Mouse (Mus musculus) heart, adult 2 months (tissue): Measurements from ENCODE around the gene Borcs6. TPM values are rescaled to one million over a fixed set of nuclear protein-coding genes. Genes with fewer than 3 reads are reported as not detected.

Experiments used
- DNase-seq, 2 experiments: peaks; one replicate each; pipeline ENCODE4 v3.0.0; 2021
- H3K27ac ChIP-seq: fragments of 200-600 bp; 2 replicates; pipeline ENCODE4 v1.8.1; 2022
- H3K27me3 ChIP-seq: fragments of 200-500 bp; 2 replicates; pipeline ENCODE4 v1.6.1; 2012; ENCODE audit warnings: mild to moderate bottlenecking, low read length, inconsistent platforms, mixed read lengths; ENCODE audit not compliant: control insufficient read depth, insufficient read depth
- H3K36me3 ChIP-seq: fragments of 200-500 bp; 2 replicates; pipeline ENCODE4 v1.6.1; 2012; ENCODE audit warnings: low read length, inconsistent platforms; ENCODE audit not compliant: control insufficient read depth, insufficient read depth
- H3K4me1 ChIP-seq: fragments of 200-500 bp; 2 replicates; pipeline ENCODE4 v1.6.1; 2011; ENCODE audit warnings: low read length; ENCODE audit not compliant: control insufficient read depth, insufficient read depth
- H3K4me3 ChIP-seq: fragments of 200-600 bp; 2 replicates; pipeline ENCODE4 v1.8.1; 2022
- H3K79me2 ChIP-seq: fragments of 200-500 bp; replicated peaks from 2 replicates; pipeline ENCODE4 v1.6.1; 2012; ENCODE audit warnings: mild to moderate bottlenecking, inconsistent platforms, low read length, moderate library complexity, mixed read lengths; ENCODE audit not compliant: control insufficient read depth, insufficient read depth
- H3K9ac ChIP-seq: fragments of 200-500 bp; 2 replicates; pipeline ENCODE4 v1.6.1; 2012; ENCODE audit warnings: low read depth, mild to moderate bottlenecking, control low read depth, inconsistent platforms, low read length, mixed read lengths
- CTCF ChIP-seq: fragments of 200-600 bp; IDR thresholded peaks from 2 replicates; pipeline ENCODE4 v1.8.1; 2022; ENCODE audit warnings: antibody characterized with exemption, mild to moderate bottlenecking, moderate library complexity
- EP300 ChIP-seq: fragments of 200-500 bp; IDR thresholded peaks from 2 replicates; pipeline ENCODE4 v1.6.1; 2011; ENCODE audit warnings: low read depth, low read length, control low read depth; ENCODE audit not compliant: insufficient read depth
- POLR2A ChIP-seq: fragments of 200-500 bp; IDR thresholded peaks from 2 replicates; pipeline ENCODE4 v1.6.1; 2011; ENCODE audit warnings: mild to moderate bottlenecking, low read depth, low read length, control low read depth; ENCODE audit not compliant: insufficient read depth
- WGBS: fragments of 180-500 bp; shearing (Covaris S2); methylation state at CpG from one replicate; pipeline ENCODE4 v1.1.7; 2018; 5-methylcytosine and 5-hydroxymethylcytosine counted together
- intact Hi-C: fragments of 180-260 bp; cut with DNase I; formaldehyde crosslinking; loops from one replicate; pipeline ENCODE4 v1.15.1; 2025
- polyA plus RNA-seq: library from polyadenylated mRNA; depleted of rRNA; stranded (reverse); fragments of >200 nt; gene quantifications from 2 replicates; pipeline ENCODE4 v1.2.3, GENCODE M21; 2012
- total RNA-seq, 2 experiments: library from RNA; stranded (reverse); gene quantifications; 2 replicates each; pipeline ENCODE4 v1.2.3; 2021

Gene Borcs6
- total and polyA plus RNA-seq, 3 experiments: 13.0 to 17.8 (median 15.3) TPM

DNA sequence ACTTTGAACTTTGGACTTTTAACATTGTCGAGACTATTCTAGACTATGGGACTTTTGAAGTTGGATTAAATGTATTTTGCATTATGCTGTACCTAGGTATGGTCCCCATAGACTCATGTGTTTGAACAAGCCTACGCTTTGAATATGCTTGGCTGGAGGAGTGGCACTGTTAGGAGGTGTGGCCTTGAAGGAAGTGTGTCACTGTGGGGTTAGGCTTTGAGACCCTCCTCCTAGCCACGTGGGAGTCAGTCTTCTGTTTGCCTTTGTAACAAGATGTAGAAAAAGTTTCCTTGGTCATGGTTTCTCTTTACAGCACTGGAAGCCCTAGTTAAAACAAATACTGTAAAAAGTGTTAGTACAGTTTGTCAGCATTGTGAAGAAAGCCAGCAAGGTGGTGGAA lies 5.7 kb upstream of the Borcs6 start:
- WGBS: 62% methylated on average over 3 of the region's 3 CpGs
- Histone ChIP-seq H3K9ac (no peak overlapping the region), H3K36me3 (no peaks in the 10 kb centered on the region), H3K27ac (no peak overlapping the region), H3K4me3 (no peak overlapping the region), H3K79me2 (no peaks in the 10 kb centered on the region), H3K4me1 (no peaks in the 10 kb centered on the region), H3K27me3 (no peaks in the 10 kb centered on the region)
- DNase-seq: no peak
- intact Hi-C loops: no loop called here
- TF ChIP-seq POLR2A (no peak), CTCF (no peak), EP300 (no peak)

DNA sequence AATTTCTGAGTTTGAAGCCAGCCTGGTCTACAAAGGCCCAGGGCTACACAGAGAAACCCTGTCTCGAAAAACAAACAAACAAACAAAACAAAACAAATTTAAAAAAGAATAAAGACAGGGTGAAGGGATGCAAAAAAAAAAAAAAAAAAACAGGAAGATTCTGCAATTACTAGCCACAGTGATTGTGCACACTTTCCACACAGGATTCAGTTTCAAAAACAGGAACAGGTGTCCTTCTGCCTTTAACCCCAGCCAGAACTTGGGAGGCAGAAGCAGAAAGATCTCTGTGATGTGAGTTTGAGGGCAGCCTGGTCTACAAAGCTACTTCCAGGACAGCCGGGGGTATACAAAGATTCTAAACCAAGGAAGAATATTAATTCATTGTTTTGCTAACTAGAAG lies 1.3 kb upstream of the Borcs6 start:
- TF ChIP-seq EP300 (no peak), CTCF (no peak), POLR2A (no peak)
- Histone ChIP-seq H3K4me3 (peak overlapping the region; percentile 97; the same call in 1 of the 2 replicates), H3K9ac (peak overlapping the region; percentile 65; the same call in 1 of the 2 replicates), H3K79me2 (no peaks in the 10 kb centered on the region), H3K27me3 (no peaks in the 10 kb centered on the region), H3K36me3 (no peaks in the 10 kb centered on the region), H3K4me1 (peaks cover 1% of the 10 kb centered on the region; the same call in 1 of the 2 replicates), H3K27ac (peak overlapping the region; percentile 99)
- intact Hi-C loops: no loop called here
- WGBS: 52% methylated on average over 2 of the region's 2 CpGs
- DNase-seq: no peak

DNA sequence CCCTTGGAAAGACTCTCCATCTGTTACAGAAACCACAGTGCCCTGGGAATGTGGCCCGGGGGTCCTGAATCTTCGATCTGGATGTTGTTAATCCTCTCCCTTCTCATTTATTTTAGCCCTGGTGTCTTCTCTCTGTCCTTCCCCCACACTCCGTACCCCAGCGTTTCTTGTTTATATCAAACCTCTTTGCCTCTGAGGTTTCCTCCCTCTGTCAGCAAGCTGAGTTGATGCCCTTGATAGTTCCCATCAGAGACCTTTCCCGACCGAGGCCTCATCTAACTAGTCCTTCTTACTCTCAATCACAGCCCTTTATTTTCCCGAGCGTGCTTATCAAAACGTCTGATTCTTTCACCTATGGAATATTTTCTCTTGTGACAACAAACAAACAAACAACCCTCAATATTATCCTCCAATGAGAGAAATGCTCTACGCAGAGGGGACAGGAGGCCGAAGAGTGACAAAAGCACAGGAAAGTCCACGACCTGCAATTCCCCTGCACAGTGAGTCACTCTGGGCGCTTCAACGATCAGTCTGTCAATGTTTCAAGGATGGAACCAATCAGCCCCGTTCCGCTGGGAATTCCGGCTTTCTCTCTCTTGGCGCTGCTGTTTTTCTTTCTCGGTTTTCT lies 674 bp upstream of the Borcs6 start:
- no peaks in the 10 kb centered on the region for H3K27me3 ChIP-seq
- H3K79me2 ChIP-seq: no peaks in the 10 kb centered on the region
- H3K9ac ChIP-seq: peak overlapping the region; percentile 65
- H3K4me3 ChIP-seq: peak overlapping the region; percentile 97
- peak overlapping the region; percentile 99 for H3K27ac ChIP-seq
- H3K4me1 ChIP-seq: peaks cover 1% of the 10 kb centered on the region; the same call in 1 of the 2 replicates
- TF ChIP-seq POLR2A (no peak), EP300 (no peak), CTCF (no peak)
- DNase-seq: no peak
- intact Hi-C loops: no loop called here
- H3K36me3 ChIP-seq: no peaks in the 10 kb centered on the region
- under 1% methylated on average over 19 of the region's 19 CpGs for WGBS

DNA sequence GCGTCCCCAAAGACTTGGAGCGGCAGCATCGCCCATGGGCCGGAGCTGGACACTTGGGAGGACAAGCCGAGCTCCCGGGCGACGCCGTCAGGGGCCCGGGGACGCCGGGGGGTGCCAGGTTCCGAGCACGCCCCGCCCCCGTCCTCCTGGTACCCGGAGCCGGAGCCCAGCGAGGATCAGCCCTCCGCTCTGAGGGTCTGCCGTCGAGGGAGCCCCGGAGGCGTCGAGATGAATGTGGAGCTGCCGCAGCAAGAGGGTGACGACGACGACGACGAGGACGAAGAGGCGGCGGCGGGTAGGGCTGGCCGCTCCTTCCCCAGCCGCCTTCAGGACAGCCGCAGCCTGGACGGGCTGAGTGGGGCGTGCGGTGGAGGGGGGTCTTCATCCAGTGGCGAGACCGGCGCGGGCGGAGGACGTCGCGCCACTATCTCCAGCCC lies 476 bp downstream of the Borcs6 start:
- H3K27ac ChIP-seq: peak overlapping the region; percentile 99
- intact Hi-C loops: loop anchor here (5.0 to 10.0 kb wide), 2 partner anchors 187 to 265 kb away; partner anchors contain the start of genes Cntrob, Kcnab3 and Trappc1
- H3K9ac ChIP-seq: peak overlapping the region; percentile 96
- H3K79me2 ChIP-seq: no peaks in the 10 kb centered on the region
- TF ChIP-seq CTCF (no peak), EP300 (no peak), POLR2A (no peak)
- no peaks in the 10 kb centered on the region for H3K36me3 ChIP-seq
- H3K27me3 ChIP-seq: no peaks in the 10 kb centered on the region
- under 1% methylated on average over 49 of the region's 49 CpGs for WGBS
- peak overlapping the region; percentile 97 for H3K4me3 ChIP-seq
- no peak for DNase-seq
- peaks cover 1% of the 10 kb centered on the region; the same call in 1 of the 2 replicates for H3K4me1 ChIP-seq

DNA sequence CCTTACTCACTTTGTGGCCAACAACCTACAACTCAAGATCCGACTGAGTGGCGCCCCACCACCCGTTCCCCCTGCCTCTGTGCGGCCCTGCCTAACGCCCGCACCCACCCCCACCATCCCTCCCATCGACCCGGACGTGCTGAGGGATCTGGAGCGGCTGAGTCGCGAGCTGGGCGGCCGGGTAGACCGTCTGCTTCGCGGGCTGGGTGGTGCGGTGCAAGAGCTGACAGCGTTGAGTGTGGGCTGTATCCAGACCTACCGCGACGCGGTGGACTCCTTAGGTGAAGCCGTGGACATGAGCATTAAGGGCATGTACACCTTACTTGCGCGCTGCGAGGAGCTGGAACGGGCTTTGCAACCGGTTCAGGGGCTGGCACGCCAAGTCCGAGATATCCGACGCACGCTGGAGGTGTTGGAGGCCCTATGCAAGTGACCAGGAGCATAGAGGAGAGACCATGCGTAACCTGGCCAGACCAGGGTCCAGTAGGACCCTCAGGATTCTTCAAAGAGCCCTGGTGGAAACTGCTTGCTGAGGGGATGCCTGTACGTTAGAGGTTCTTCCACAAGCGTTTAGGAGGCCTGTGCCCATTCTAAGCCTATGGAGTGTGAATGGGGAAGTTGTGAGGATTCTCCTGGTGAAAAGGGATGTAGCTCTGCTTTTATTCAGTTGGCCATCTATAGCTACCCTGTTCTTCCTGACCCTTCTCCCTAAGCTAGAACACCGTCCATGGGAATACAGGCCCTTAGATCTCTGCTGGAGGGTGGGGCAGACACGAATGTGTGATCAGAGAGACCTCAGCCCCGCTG lies 1.1 kb downstream of the Borcs6 start:
- Histone ChIP-seq H3K27me3 (no peaks in the 10 kb centered on the region), H3K27ac (peak overlapping the region; percentile 99), H3K4me3 (peak overlapping the region; percentile 97), H3K79me2 (no peaks in the 10 kb centered on the region), H3K36me3 (no peaks in the 10 kb centered on the region), H3K9ac (peak overlapping the region; percentile 96), H3K4me1 (peaks cover 1% of the 10 kb centered on the region; the same call in 1 of the 2 replicates)
- intact Hi-C loops: loop anchor here (5.0 to 10.0 kb wide), 2 partner anchors 187 to 264 kb away; partner anchors contain the start of genes Cntrob, Kcnab3 and Trappc1
- DNase-seq: peak; percentile 57 to 62
- no peak for TF ChIP-seq POLR2A
- WGBS: 4% methylated on average over 40 of the region's 40 CpGs
